Mouse (Mus musculus): ENCODE results near the gene Adam1b. TPM values are rescaled to one million over a fixed set of nuclear protein-coding genes. Genes with fewer than 3 reads are reported as not detected.
A peak's percentile ranks its signal among the peaks of the same experiment; 100 is the strongest.

Gene Adam1b
- polyA plus RNA-seq, 1 experiment from 2014 or later, result not detected

- 72% methylated on average over 13 of the region's 13 CpGs for WGBS
- 0 out of 2 replicates have a peak overlapping the region, but pooled peaks have one; percentile 88 for H3K9ac ChIP-seq
- peak overlapping the region; percentile 72 for H3K4me2 ChIP-seq
These were observed 49.3 kb downstream of the Adam1b start for GRCm38 (mm10) chr5:121453743-121454502.

GRCm38 (mm10) chr5:121452906-121453305 is 50.3 kb downstream of the Adam1b start:
- WGBS, result 3% methylated on average over 9 of the region's 9 CpGs
- Histone ChIP-seq H3K27ac (ENCODE audit: low read depth) (peak overlapping the region; percentile 91), H3K4me3 (ENCODE audit: low read depth, low read length) (peak overlapping the region; percentile 77), H3K4me2 (peak overlapping the region; percentile 72), H3K27me3 (ENCODE audit: insufficient read depth, low read length) (no peaks in the 10 kb centered on the region), H3K9me3 (ENCODE audit: low read depth, low read length) (no peaks in the 10 kb centered on the region), H3K9ac (peak overlapping the region; percentile 88), H3K4me1 (ENCODE audit: insufficient read depth) (peaks cover 14% of the 10 kb centered on the region), H3K36me3 (ENCODE audit: insufficient read depth) (peaks cover 23% of the 10 kb centered on the region)
- DNase-seq, result peak; percentile 59
- peak; percentile 8 for ATAC-seq (ENCODE audit: insufficient read depth)
- TF ChIP-seq CTCF (IDR thresholded peaks at IDR 0.05; ENCODE audit: low read depth), result no peak

More at GRCm38 (mm10) chr5:121453743-121454502, 49.3 kb downstream of the Adam1b start:
- no peak for TF ChIP-seq CTCF (IDR thresholded peaks at IDR 0.05; ENCODE audit: low read depth)
- no peak for ATAC-seq (ENCODE audit: insufficient read depth)
- peaks cover 13% of the 10 kb centered on the region for H3K36me3 ChIP-seq (ENCODE audit: insufficient read depth)
- H3K9me3 ChIP-seq (ENCODE audit: low read depth, low read length), result no peaks in the 10 kb centered on the region
- H3K27ac ChIP-seq (ENCODE audit: low read depth), result peak overlapping the region; percentile 44; the same call in 1 of the 2 replicates
- H3K4me1 ChIP-seq (ENCODE audit: insufficient read depth), result peaks cover 14% of the 10 kb centered on the region
- DNase-seq, result no peak
- no peaks in the 10 kb centered on the region for H3K27me3 ChIP-seq (ENCODE audit: insufficient read depth, low read length)
- no peak overlapping the region for H3K4me3 ChIP-seq (ENCODE audit: low read depth, low read length)

- H3K4me1 ChIP-seq (ENCODE audit: insufficient read depth), result peaks cover 14% of the 10 kb centered on the region
- no peaks in the 10 kb centered on the region for H3K27me3 ChIP-seq (ENCODE audit: insufficient read depth, low read length)
- ATAC-seq (ENCODE audit: insufficient read depth) (peak; percentile 93), DNase-seq (peak; percentile 99)
- WGBS, result under 1% methylated on average over 71 of the region's 97 CpGs
- H3K4me2 ChIP-seq, result peak within 1 kb of the TSS; percentile 72
- H3K27ac ChIP-seq (ENCODE audit: low read depth), result peak within 1 kb of the TSS; percentile 91
- H3K9ac ChIP-seq, result peak within 1 kb of the TSS; percentile 88
- H3K4me3 ChIP-seq (ENCODE audit: low read depth, low read length), result peak within 1 kb of the TSS; percentile 77
- H3K9me3 ChIP-seq (ENCODE audit: low read depth, low read length), result no peaks in the 10 kb centered on the region
- H3K36me3 ChIP-seq (ENCODE audit: insufficient read depth), result peaks cover 30% of the 10 kb centered on the region
- peak; percentile 38 for TF ChIP-seq CTCF (IDR thresholded peaks at IDR 0.05; ENCODE audit: low read depth)
These were observed 51.0 kb downstream of the Adam1b start, which contains the start of gene Erp29 for GRCm38 (mm10) chr5:121452026-121452869. Gene Erp29, minus strand, starts transcription at chr5:121452506.

GRCm38 (mm10) chr5:121451644-121452025 is 51.6 kb downstream of the Adam1b start, which contains the start of gene Tmem116:
Gene Tmem116, plus strand, starts transcription at chr5:121451893.
- Histone ChIP-seq H3K27me3 (ENCODE audit: insufficient read depth, low read length) (no peaks in the 10 kb centered on the region), H3K4me3 (ENCODE audit: low read depth, low read length) (peak within 1 kb of the TSS; percentile 77), H3K27ac (ENCODE audit: low read depth) (peak within 1 kb of the TSS; percentile 91), H3K9me3 (ENCODE audit: low read depth, low read length) (no peaks in the 10 kb centered on the region), H3K9ac (peak within 1 kb of the TSS; percentile 88), H3K36me3 (ENCODE audit: insufficient read depth) (peaks cover 35% of the 10 kb centered on the region), H3K4me2 (peak within 1 kb of the TSS; percentile 72), H3K4me1 (ENCODE audit: insufficient read depth) (peaks cover 14% of the 10 kb centered on the region)
- no peak for TF ChIP-seq CTCF (IDR thresholded peaks at IDR 0.05; ENCODE audit: low read depth)
- 0% methylated on average over 17 of the region's 17 CpGs for WGBS
- DNase-seq, result peak; percentile 64
- peak; percentile 39; the same call in 1 of the 2 replicates for ATAC-seq (ENCODE audit: insufficient read depth)

- Histone ChIP-seq H3K4me2 (peak overlapping the region; percentile 72), H3K27me3 (ENCODE audit: insufficient read depth, low read length) (no peaks in the 10 kb centered on the region), H3K4me1 (ENCODE audit: insufficient read depth) (peaks cover 14% of the 10 kb centered on the region), H3K4me3 (ENCODE audit: low read depth, low read length) (peak overlapping the region; percentile 77), H3K9ac (peak overlapping the region; percentile 77), H3K36me3 (ENCODE audit: insufficient read depth) (peaks cover 39% of the 10 kb centered on the region), H3K9me3 (ENCODE audit: low read depth, low read length) (no peaks in the 10 kb centered on the region), H3K27ac (ENCODE audit: low read depth) (no peak overlapping the region)
- TF ChIP-seq CTCF (IDR thresholded peaks at IDR 0.05; ENCODE audit: low read depth), result no peak
- WGBS, result 20% methylated on average over 8 of the region's 8 CpGs
- DNase-seq, result no peak
- no peak for ATAC-seq (ENCODE audit: insufficient read depth)
These were observed 52.0 kb downstream of the Adam1b start for GRCm38 (mm10) chr5:121451203-121451602.

- peaks cover 14% of the 10 kb centered on the region for H3K4me1 ChIP-seq (ENCODE audit: insufficient read depth)
- no peak for TF ChIP-seq CTCF (IDR thresholded peaks at IDR 0.05; ENCODE audit: low read depth)
- DNase-seq (no peak), ATAC-seq (ENCODE audit: insufficient read depth) (no peak)
- peaks cover 46% of the 10 kb centered on the region for H3K36me3 ChIP-seq (ENCODE audit: insufficient read depth)
- 77% methylated on average over 9 of the region's 9 CpGs for WGBS
- no peak overlapping the region for H3K9ac ChIP-seq
- no peaks in the 10 kb centered on the region for H3K9me3 ChIP-seq (ENCODE audit: low read depth, low read length)
- H3K27ac ChIP-seq (ENCODE audit: low read depth), result no peak overlapping the region
- H3K4me3 ChIP-seq (ENCODE audit: low read depth, low read length), result no peak overlapping the region
- H3K4me2 ChIP-seq, result peak overlapping the region; percentile 72
- no peaks in the 10 kb centered on the region for H3K27me3 ChIP-seq (ENCODE audit: insufficient read depth, low read length)
These were observed 52.8 kb downstream of the Adam1b start for GRCm38 (mm10) chr5:121450476-121450875.

Other genes with a start within 250 kb of the Adam1b start
- gene Trafd1, start 117.8 kb downstream of the Adam1b start, polyA plus RNA-seq (2014; fragmentation: Nextera tagmentation; extraction: Ambion mirVana), result 60.8 and 61.0 TPM in 2 replicates
- gene Naa25, start 105.5 kb downstream of the Adam1b start, polyA plus RNA-seq (2014; fragmentation: Nextera tagmentation; extraction: Ambion mirVana), result 42.8 and 43.5 TPM in 2 replicates
- 1.7 and 2.0 TPM in 2 replicates for gene Tmem116, start 51.5 kb downstream of the Adam1b start, polyA plus RNA-seq (2014; fragmentation: Nextera tagmentation; extraction: Ambion mirVana)
- gene Erp29, start 50.9 kb downstream of the Adam1b start, polyA plus RNA-seq (2014; fragmentation: Nextera tagmentation; extraction: Ambion mirVana), result 117 TPM in 2 replicates
- 1.6 and 1.7 TPM in 2 replicates for gene Adam1a, start 42.0 kb upstream of the Adam1b start, polyA plus RNA-seq (2014; fragmentation: Nextera tagmentation; extraction: Ambion mirVana)
- not detected in 2 replicates for gene Gm42878, start 42.0 kb upstream of the Adam1b start, polyA plus RNA-seq (2014; fragmentation: Nextera tagmentation; extraction: Ambion mirVana)
- 55.1 and 57.5 TPM in 2 replicates for gene Mapkapk5, start 42.5 kb upstream of the Adam1b start, polyA plus RNA-seq (2014; fragmentation: Nextera tagmentation; extraction: Ambion mirVana)
- gene Aldh2, start 90.4 kb upstream of the Adam1b start, polyA plus RNA-seq (2014; fragmentation: Nextera tagmentation; extraction: Ambion mirVana), result 123 and 125 TPM in 2 replicates
- gene Acad12, start 115.5 kb upstream of the Adam1b start, polyA plus RNA-seq (2014; fragmentation: Nextera tagmentation; extraction: Ambion mirVana), result 1.7 and 1.8 TPM in 2 replicates
- 1.5 and 3.0 TPM in 2 replicates for gene Acad10, start 157.1 kb upstream of the Adam1b start, polyA plus RNA-seq (2014; fragmentation: Nextera tagmentation; extraction: Ambion mirVana)
- gene Brap, start 157.1 kb upstream of the Adam1b start, polyA plus RNA-seq (2014; fragmentation: Nextera tagmentation; extraction: Ambion mirVana), result 39.1 and 40.9 TPM in 2 replicates
- 79.2 and 83.9 TPM in 2 replicates for gene Atxn2, start 207.9 kb upstream of the Adam1b start, polyA plus RNA-seq (2014; fragmentation: Nextera tagmentation; extraction: Ambion mirVana)